Mouse (Mus musculus): ENCODE measurements around the gene Pld6.

GRCm38 (mm10) chr11:59758191-59758985, 29.1 kb downstream of the Pld6 start:
- TF ChIP-seq CTCF (IDR thresholded peaks at IDR 0.05; ENCODE audit: extremely low read depth, insufficient read length, insufficient replicate concordance, low read depth, low read length) (no peak), POLR2A (IDR thresholded peaks at IDR 0.05; ENCODE audit: low read depth, low read length) (no peak)

Measured in small intestine, adult 2 months (tissue).